Mouse (Mus musculus): ENCODE measurements at regions not wholly inside any gene's neighbourhood (a gene's known extent, or its start where the extent isn't known, plus 50 kb on each side); places are given as distances from the start of the nearest gene placed in this dataset.
"Not testable (repeated sequence)": the region's sequence is repeated elsewhere in the genome, so short reads cannot be mapped to it uniquely, and the experiment has no call there.

DNA sequence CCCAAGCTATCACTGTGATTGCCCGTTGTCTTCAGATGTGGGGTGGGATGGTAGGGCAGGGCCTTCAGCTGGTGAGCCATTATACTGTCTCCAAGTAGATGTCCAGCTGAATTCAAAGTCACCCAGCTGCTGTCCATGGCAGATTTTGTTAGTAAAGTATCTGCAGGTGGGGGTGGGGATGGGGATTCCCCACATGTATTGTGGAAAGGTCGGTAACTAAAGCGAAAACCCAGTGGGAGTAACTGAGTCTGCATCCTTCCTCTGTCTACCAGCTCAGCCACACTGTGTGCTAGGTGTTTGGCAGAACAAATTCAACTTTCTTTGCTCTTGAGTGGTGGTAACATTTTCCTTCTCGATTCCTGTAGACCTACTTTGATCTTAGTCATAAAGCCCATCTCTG, 163.2 kb upstream of the 1700056E22Rik start:
- Histone ChIP-seq H3K27ac (ENCODE audit: low read length) (no peak overlapping the region), H3K27me3 (ENCODE audit: insufficient read depth, low read length) (no peaks in the 10 kb centered on the region), H3K9me3 (ENCODE audit: low read length) (no peaks in the 10 kb centered on the region), H3K4me1 (ENCODE audit: insufficient read depth, low read length) (no peaks in the 10 kb centered on the region), H3K9ac (replicated peaks; ENCODE audit: low read length) (no peak overlapping the region), H3K36me3 (ENCODE audit: insufficient read depth, low read length) (no peaks in the 10 kb centered on the region), H3K4me3 (ENCODE audit: low read length) (no peak overlapping the region), H3K4me2 (replicated peaks; ENCODE audit: low read depth, low read length) (no peak overlapping the region)
- 86% methylated on average over 4 of the region's 4 CpGs for WGBS
- ATAC-seq (ENCODE audit: low FRiP score, low TSS enrichment): no peak

DNA sequence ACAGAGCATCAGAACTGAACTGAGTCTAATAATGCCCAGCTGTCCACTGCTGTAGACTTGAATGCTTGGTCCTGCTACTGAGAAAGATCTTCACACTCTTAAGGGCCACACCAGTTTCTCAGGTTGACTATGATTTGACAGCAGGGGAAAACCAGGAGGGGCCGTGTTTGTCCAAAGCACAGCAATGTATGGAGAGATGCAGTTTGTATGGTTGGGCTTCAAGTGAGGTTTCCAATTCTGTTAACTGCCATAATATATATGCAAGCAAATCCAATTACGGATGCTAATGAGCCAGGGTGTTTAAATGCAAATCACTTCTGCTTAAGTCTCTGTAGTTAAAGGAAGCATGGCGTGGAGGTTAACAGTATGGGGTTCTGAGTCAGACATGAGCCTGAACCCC, 157.2 kb upstream of the 1700056E22Rik start:
- ATAC-seq (ENCODE audit: low FRiP score, low TSS enrichment): no peak
- 83% methylated on average over 3 of the region's 3 CpGs for WGBS
- no peaks in the 10 kb centered on the region for H3K4me1 ChIP-seq (ENCODE audit: insufficient read depth, low read length)
- H3K9me3 ChIP-seq (ENCODE audit: low read length): no peaks in the 10 kb centered on the region
- H3K4me3 ChIP-seq (ENCODE audit: low read length): no peak overlapping the region
- no peaks in the 10 kb centered on the region for H3K27me3 ChIP-seq (ENCODE audit: insufficient read depth, low read length)
- H3K9ac ChIP-seq (replicated peaks; ENCODE audit: low read length): no peak overlapping the region
- H3K36me3 ChIP-seq (ENCODE audit: insufficient read depth, low read length): no peaks in the 10 kb centered on the region
- H3K4me2 ChIP-seq (replicated peaks; ENCODE audit: low read depth, low read length): no peak overlapping the region
- no peak overlapping the region for H3K27ac ChIP-seq (ENCODE audit: low read length)

DNA sequence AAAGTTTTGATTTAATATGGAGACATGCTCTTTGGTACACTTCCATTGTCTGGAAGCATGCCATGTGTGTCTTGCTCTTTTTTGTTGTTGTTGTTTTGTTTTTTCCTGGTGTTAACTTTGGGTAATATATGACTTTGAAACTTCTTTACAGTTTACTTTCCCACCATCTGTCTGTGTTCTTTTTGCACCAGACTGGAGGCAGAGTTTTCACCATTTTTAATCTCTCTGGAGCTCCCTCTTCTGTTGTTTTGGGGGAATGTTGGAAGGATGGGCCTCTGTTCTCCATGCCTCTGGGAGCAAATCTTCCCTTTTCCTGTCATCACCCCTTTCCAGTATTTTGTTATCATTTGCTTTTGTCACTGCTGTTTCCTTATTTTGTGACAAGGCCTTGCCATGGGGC, 153.5 kb upstream of the 1700056E22Rik start:
- Histone ChIP-seq H3K9ac (replicated peaks; ENCODE audit: low read length) (no peak overlapping the region), H3K4me3 (ENCODE audit: low read length) (no peak overlapping the region), H3K36me3 (ENCODE audit: insufficient read depth, low read length) (no peaks in the 10 kb centered on the region), H3K9me3 (ENCODE audit: low read length) (no peaks in the 10 kb centered on the region), H3K4me1 (ENCODE audit: insufficient read depth, low read length) (no peaks in the 10 kb centered on the region), H3K27me3 (ENCODE audit: insufficient read depth, low read length) (no peaks in the 10 kb centered on the region), H3K4me2 (replicated peaks; ENCODE audit: low read depth, low read length) (no peak overlapping the region), H3K27ac (ENCODE audit: low read length) (no peak overlapping the region)
- ATAC-seq (ENCODE audit: low FRiP score, low TSS enrichment): no peak

DNA sequence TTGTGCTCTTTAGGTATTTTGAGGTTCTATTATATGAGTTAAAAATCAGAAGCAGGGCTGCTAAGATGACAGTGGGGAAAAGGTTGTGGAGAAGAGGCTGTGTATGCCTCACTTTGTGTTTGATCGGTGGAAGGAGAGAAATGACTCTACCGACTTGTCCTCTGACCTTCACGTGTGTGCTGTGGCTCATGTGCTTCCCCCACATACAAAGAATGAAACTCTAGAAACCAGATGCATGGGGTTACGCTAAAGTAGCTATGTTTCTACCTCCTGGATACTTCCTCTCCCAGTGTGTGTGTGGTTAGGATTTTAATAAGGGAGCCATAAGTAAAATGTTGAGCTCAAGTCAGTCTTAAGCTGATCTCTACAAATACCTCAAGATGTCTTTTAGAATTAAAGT, 148.1 kb upstream of the 1700056E22Rik start:
- Histone ChIP-seq H3K36me3 (ENCODE audit: insufficient read depth, low read length) (no peaks in the 10 kb centered on the region), H3K9me3 (ENCODE audit: low read length) (no peaks in the 10 kb centered on the region), H3K27ac (ENCODE audit: low read length) (no peak overlapping the region), H3K4me1 (ENCODE audit: insufficient read depth, low read length) (no peaks in the 10 kb centered on the region), H3K4me2 (replicated peaks; ENCODE audit: low read depth, low read length) (no peak overlapping the region), H3K4me3 (ENCODE audit: low read length) (no peak overlapping the region), H3K9ac (replicated peaks; ENCODE audit: low read length) (no peak overlapping the region), H3K27me3 (ENCODE audit: insufficient read depth, low read length) (no peaks in the 10 kb centered on the region)
- ATAC-seq (ENCODE audit: low FRiP score, low TSS enrichment): no peak
- WGBS: 88% methylated on average over 4 of the region's 4 CpGs

DNA sequence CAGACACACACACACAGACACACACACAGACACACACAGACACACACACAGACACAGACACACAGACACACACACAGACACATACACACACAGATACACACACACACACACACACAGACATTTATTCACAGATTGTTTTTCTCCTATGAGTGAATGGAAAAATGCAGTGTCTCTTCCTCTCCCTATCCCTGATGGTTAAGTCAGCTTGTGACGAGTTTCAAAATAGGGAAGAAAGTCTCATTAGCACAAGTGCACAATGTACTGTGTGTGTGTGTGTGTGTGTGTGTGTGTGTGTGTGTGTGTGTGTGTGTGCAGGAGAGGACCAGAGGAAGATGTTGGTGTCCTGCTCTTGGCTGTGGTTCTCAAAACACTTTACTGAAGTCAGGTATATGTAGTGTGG, 140.3 kb upstream of the 1700056E22Rik start:
- not testable (repeated sequence) for H3K4me2 ChIP-seq (replicated peaks; ENCODE audit: low read depth, low read length); ATAC-seq (ENCODE audit: low FRiP score, low TSS enrichment); H3K9ac ChIP-seq (replicated peaks; ENCODE audit: low read length); H3K27me3 ChIP-seq (ENCODE audit: insufficient read depth, low read length); H3K4me1 ChIP-seq (ENCODE audit: insufficient read depth, low read length); H3K9me3 ChIP-seq (ENCODE audit: low read length); H3K27ac ChIP-seq (ENCODE audit: low read length); H3K4me3 ChIP-seq (ENCODE audit: low read length); H3K36me3 ChIP-seq (ENCODE audit: insufficient read depth, low read length)
- 78% methylated on average over 1 of the region's 1 CpGs for WGBS

DNA sequence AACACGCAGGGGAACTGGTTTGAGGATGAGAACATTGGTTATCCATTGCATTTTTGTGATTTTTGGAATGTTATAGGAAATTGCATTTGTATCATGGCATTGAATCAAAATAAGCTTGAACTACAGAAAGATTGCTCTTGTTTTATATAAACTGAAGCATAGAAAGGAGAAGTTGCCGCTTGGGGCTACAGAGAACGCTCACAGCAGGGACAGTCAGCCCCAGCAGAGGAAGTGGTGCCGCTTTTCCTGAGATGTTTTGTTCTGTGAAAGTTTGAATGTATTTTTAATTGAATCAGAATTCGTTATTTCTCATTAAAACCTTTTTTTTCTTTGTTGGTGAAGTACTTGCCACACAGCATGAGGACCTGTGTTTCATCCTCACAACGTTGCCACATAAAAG, 139.6 kb upstream of the 1700056E22Rik start:
- no peaks in the 10 kb centered on the region for H3K27me3 ChIP-seq (ENCODE audit: insufficient read depth, low read length)
- H3K4me1 ChIP-seq (ENCODE audit: insufficient read depth, low read length): no peaks in the 10 kb centered on the region
- H3K27ac ChIP-seq (ENCODE audit: low read length): no peak overlapping the region
- H3K9me3 ChIP-seq (ENCODE audit: low read length): no peaks in the 10 kb centered on the region
- H3K4me2 ChIP-seq (replicated peaks; ENCODE audit: low read depth, low read length): no peak overlapping the region
- ATAC-seq (ENCODE audit: low FRiP score, low TSS enrichment): no peak
- H3K36me3 ChIP-seq (ENCODE audit: insufficient read depth, low read length): no peaks in the 10 kb centered on the region
- H3K9ac ChIP-seq (replicated peaks; ENCODE audit: low read length): no peak overlapping the region
- WGBS: 81% methylated on average over 6 of the region's 6 CpGs
- no peak overlapping the region for H3K4me3 ChIP-seq (ENCODE audit: low read length)

DNA sequence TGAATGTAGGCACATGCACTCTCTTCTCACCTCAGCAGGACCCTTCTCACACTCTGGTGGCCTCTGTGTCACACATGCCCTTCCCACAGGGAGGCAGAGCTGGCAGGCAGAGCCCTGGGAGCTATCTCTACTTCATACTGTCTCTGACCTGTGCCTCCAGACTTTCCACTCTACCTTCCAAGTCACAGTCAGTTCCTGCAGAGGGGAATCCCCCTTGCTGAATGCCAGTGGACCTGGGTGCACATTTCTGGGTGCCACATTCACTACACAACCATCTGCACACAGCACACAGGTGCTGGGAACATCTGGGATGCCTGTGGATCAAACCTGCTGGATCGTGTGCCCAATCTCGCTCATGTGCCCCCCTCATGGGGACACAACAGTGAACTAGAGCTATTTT, 138.9 kb upstream of the 1700056E22Rik start:
- Histone ChIP-seq H3K4me1 (ENCODE audit: insufficient read depth, low read length) (no peaks in the 10 kb centered on the region), H3K4me2 (replicated peaks; ENCODE audit: low read depth, low read length) (no peak overlapping the region), H3K36me3 (ENCODE audit: insufficient read depth, low read length) (no peaks in the 10 kb centered on the region), H3K9ac (replicated peaks; ENCODE audit: low read length) (no peak overlapping the region), H3K9me3 (ENCODE audit: low read length) (no peaks in the 10 kb centered on the region), H3K4me3 (ENCODE audit: low read length) (no peak overlapping the region), H3K27me3 (ENCODE audit: insufficient read depth, low read length) (no peaks in the 10 kb centered on the region), H3K27ac (ENCODE audit: low read length) (no peak overlapping the region)
- 82% methylated on average over 2 of the region's 2 CpGs for WGBS
- no peak for ATAC-seq (ENCODE audit: low FRiP score, low TSS enrichment)

DNA sequence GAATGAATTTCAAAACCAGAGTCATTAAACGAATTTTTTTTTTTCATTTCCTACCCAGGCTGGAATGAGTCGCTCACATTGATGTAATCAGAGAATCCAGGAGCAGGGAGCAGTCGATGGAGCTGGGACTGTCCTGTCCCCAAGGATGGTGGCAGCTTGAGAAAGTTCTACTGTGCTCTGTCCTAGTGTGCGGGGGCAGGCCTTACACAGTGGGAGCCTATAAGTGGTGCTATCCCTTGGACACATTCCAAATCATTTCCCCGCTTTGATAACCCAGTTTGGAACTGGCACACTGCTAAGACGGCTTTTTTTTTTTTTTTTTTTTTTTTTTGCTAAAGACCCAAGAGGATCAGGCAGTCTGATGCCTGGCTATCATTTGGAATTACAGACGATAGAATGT, 137.5 kb upstream of the 1700056E22Rik start:
- H3K27me3 ChIP-seq (ENCODE audit: insufficient read depth, low read length): no peaks in the 10 kb centered on the region
- no peak overlapping the region for H3K9ac ChIP-seq (replicated peaks; ENCODE audit: low read length)
- H3K4me2 ChIP-seq (replicated peaks; ENCODE audit: low read depth, low read length): no peak overlapping the region
- no peaks in the 10 kb centered on the region for H3K4me1 ChIP-seq (ENCODE audit: insufficient read depth, low read length)
- H3K36me3 ChIP-seq (ENCODE audit: insufficient read depth, low read length): no peaks in the 10 kb centered on the region
- H3K4me3 ChIP-seq (ENCODE audit: low read length): no peak overlapping the region
- no peak overlapping the region for H3K27ac ChIP-seq (ENCODE audit: low read length)
- ATAC-seq (ENCODE audit: low FRiP score, low TSS enrichment): no peak
- H3K9me3 ChIP-seq (ENCODE audit: low read length): no peaks in the 10 kb centered on the region
- 55% methylated on average over 7 of the region's 7 CpGs for WGBS

DNA sequence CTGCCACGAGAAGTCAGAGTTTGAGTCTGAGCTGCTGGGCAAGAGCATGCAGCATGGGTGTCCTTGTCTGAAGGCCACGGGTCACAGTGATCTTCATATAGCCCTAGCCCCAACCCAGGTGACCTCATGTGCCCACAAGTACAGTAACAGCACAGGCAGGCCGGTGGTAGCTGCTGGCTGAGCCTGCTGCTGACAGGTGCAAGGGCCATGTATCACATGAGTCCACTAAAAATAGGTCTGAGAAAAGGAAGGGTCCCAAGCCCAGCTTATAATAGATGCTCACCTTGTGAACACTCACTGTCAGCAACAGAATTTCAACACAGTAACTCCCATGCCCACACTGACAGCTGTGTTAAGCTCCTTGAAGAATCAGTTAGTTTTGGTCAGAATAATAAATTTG, 136.8 kb upstream of the 1700056E22Rik start:
- Histone ChIP-seq H3K4me1 (ENCODE audit: insufficient read depth, low read length) (no peaks in the 10 kb centered on the region), H3K36me3 (ENCODE audit: insufficient read depth, low read length) (no peaks in the 10 kb centered on the region), H3K9ac (replicated peaks; ENCODE audit: low read length) (no peak overlapping the region), H3K4me2 (replicated peaks; ENCODE audit: low read depth, low read length) (no peak overlapping the region), H3K9me3 (ENCODE audit: low read length) (peaks cover 2% of the 10 kb centered on the region; the same call in 1 of the 2 replicates), H3K27ac (ENCODE audit: low read length) (no peak overlapping the region), H3K27me3 (ENCODE audit: insufficient read depth, low read length) (no peaks in the 10 kb centered on the region), H3K4me3 (ENCODE audit: low read length) (no peak overlapping the region)
- no peak for ATAC-seq (ENCODE audit: low FRiP score, low TSS enrichment)
- 75% methylated on average over 3 of the region's 3 CpGs for WGBS

DNA sequence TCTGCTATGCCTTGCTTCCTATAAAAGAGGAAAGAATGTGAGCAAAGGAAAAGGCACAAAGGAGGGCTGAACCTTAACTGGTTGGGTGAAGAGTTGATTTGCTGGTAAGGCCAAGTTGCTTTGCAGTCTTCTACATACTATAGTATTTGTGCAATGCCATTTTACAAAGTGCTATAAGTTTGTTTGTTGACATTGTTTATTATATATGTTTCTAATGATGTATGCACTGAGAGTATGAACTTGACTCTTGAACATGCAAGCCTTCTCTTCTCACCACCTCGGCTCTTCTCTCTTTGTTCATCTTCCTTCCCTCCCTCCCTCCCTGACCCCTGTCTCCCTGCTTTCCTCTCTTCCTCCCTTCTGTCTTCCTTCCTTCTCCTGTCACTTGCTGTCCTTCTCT, 135.9 kb upstream of the 1700056E22Rik start:
- Histone ChIP-seq H3K27me3 (ENCODE audit: insufficient read depth, low read length) (no peaks in the 10 kb centered on the region), H3K4me2 (replicated peaks; ENCODE audit: low read depth, low read length) (no peak overlapping the region), H3K36me3 (ENCODE audit: insufficient read depth, low read length) (no peaks in the 10 kb centered on the region), H3K4me1 (ENCODE audit: insufficient read depth, low read length) (no peaks in the 10 kb centered on the region), H3K27ac (ENCODE audit: low read length) (no peak overlapping the region), H3K9me3 (ENCODE audit: low read length) (peaks cover 6% of the 10 kb centered on the region; the same call in 1 of the 2 replicates), H3K4me3 (ENCODE audit: low read length) (no peak overlapping the region), H3K9ac (replicated peaks; ENCODE audit: low read length) (no peak overlapping the region)
- WGBS: 38% methylated on average over 1 of the region's 1 CpGs
- no peak for ATAC-seq (ENCODE audit: low FRiP score, low TSS enrichment)

All from kidney, embryonic 16.5 days (tissue).